Mouse (Mus musculus) midbrain, embryonic 16.5 days (tissue): Measurements from ENCODE around the gene B4galnt2. TPM values are rescaled to one million over a fixed set of nuclear protein-coding genes. Genes with fewer than 3 reads are reported as not detected.
"Not testable (repeated sequence)": the region's sequence is repeated elsewhere in the genome, so short reads cannot be mapped to it uniquely, and the experiment has no call there.

Experiments used
- ATAC-seq: fragments of 200-750 bp; cut with Nextera tagmentation; 2 replicates; pipeline ENCODE4 v1.8.0; 2017; ENCODE audit warnings: moderate TSS enrichment
- H3K27ac ChIP-seq: fragments of 300-500 bp; sonication (generic); 2 replicates; pipeline ENCODE4 v1.5.1; 2014; ENCODE audit warnings: mild to moderate bottlenecking, low read length, mixed read lengths
- H3K27me3 ChIP-seq: fragments of 300-500 bp; sonication (generic); 2 replicates; pipeline ENCODE4 v1.6.1; 2014; ENCODE audit warnings: low read depth, low read length, mixed read lengths; ENCODE audit not compliant: control insufficient read depth, insufficient read depth
- H3K36me3 ChIP-seq: fragments of 300-500 bp; sonication (generic); 2 replicates; pipeline ENCODE4 v1.6.1; 2014; ENCODE audit warnings: mild to moderate bottlenecking, low read length, moderate library complexity, mixed read lengths; ENCODE audit not compliant: control insufficient read depth, insufficient read depth
- H3K4me1 ChIP-seq: fragments of 300-500 bp; sonication (generic); 2 replicates; pipeline ENCODE4 v1.6.1; 2014; ENCODE audit warnings: mild to moderate bottlenecking, low read length, mixed read lengths; ENCODE audit not compliant: control insufficient read depth, insufficient read depth
- H3K4me2 ChIP-seq: fragments of 300-500 bp; sonication (generic); 2 replicates; pipeline ENCODE4 v1.6.1; 2014; ENCODE audit warnings: mild to moderate bottlenecking, low read length, mixed read lengths
- H3K4me3 ChIP-seq: fragments of 300-500 bp; sonication (generic); 2 replicates; pipeline ENCODE4 v1.5.1; 2014; ENCODE audit warnings: low read depth, mild to moderate bottlenecking, low read length, moderate library complexity, mixed read lengths
- H3K9ac ChIP-seq: fragments of 300-500 bp; sonication (generic); 2 replicates; pipeline ENCODE4 v1.6.1; 2014; ENCODE audit warnings: low read depth, low read length, mixed read lengths
- H3K9me3 ChIP-seq: fragments of 300-500 bp; sonication (generic); replicated peaks from 2 replicates; pipeline ENCODE4 v1.6.1; 2014; ENCODE audit warnings: mild to moderate bottlenecking, low read length, mixed read lengths; ENCODE audit not compliant: control insufficient read depth, poor library complexity, severe bottlenecking
- WGBS: fragments of 180-500 bp; shearing (Covaris S2); extraction: QIAGEN DNeasy Blood & Tissue Kit; methylation state at CpG from one replicate; pipeline ENCODE4 v1.1.7; 2014; 5-methylcytosine and 5-hydroxymethylcytosine counted together
- polyA plus RNA-seq: library from polyadenylated mRNA; unstranded; fragments of >200 nt; fragmentation: Nextera tagmentation; extraction: Ambion mirVana; gene quantifications from 2 replicates; pipeline ENCODE4 v1.2.1, GENCODE M21; 2015

The B4galnt2 gene
- polyA plus RNA-seq, 1 experiment from 2014 or later: not detected

GRCm38 (mm10) chr11:95911579-95911978 is 3.1 kb downstream of the B4galnt2 start:
- Histone ChIP-seq H3K9ac (no peak overlapping the region), H3K27me3 (peaks cover 44% of the 10 kb centered on the region), H3K4me3 (no peak overlapping the region), H3K4me2 (no peak overlapping the region), H3K27ac (no peak overlapping the region), H3K9me3 (no peaks in the 10 kb centered on the region), H3K4me1 (peaks cover 10% of the 10 kb centered on the region), H3K36me3 (no peaks in the 10 kb centered on the region)
- no peak for ATAC-seq
- 19% methylated on average over 6 of the region's 7 CpGs for whole genome bisulfite sequencing

GRCm38 (mm10) chr11:95907805-95908524 is 6.7 kb downstream of the B4galnt2 start:
- H3K27ac ChIP-seq: no peak overlapping the region
- no peak overlapping the region for H3K4me3 ChIP-seq
- H3K27me3 ChIP-seq: peaks cover 19% of the 10 kb centered on the region
- no peak for ATAC-seq
- WGBS: 86% methylated on average over 5 of the region's 5 CpGs
- no peak overlapping the region for H3K9ac ChIP-seq
- no peak overlapping the region for H3K4me2 ChIP-seq
- no peaks in the 10 kb centered on the region for H3K9me3 ChIP-seq
- no peaks in the 10 kb centered on the region for H3K36me3 ChIP-seq
- no peaks in the 10 kb centered on the region for H3K4me1 ChIP-seq

- 64% methylated on average over 2 of the region's 2 CpGs for WGBS
- no peaks in the 10 kb centered on the region for H3K9me3 ChIP-seq
- H3K36me3 ChIP-seq: no peaks in the 10 kb centered on the region
- H3K4me2 ChIP-seq: no peak overlapping the region
- H3K27me3 ChIP-seq: no peaks in the 10 kb centered on the region
- H3K27ac ChIP-seq: no peak overlapping the region
- no peak for ATAC-seq
- no peaks in the 10 kb centered on the region for H3K4me1 ChIP-seq
- no peak overlapping the region for H3K9ac ChIP-seq
- no peak overlapping the region for H3K4me3 ChIP-seq
These were observed 10.4 kb downstream of the B4galnt2 start for GRCm38 (mm10) chr11:95904290-95904689.

- Histone ChIP-seq H3K9me3 (0 out of 2 replicates have a peak, but pooled peaks cover 3% of the 10 kb centered on the region), H3K4me3 (no peak overlapping the region), H3K4me1 (no peaks in the 10 kb centered on the region), H3K9ac (no peak overlapping the region), H3K36me3 (no peaks in the 10 kb centered on the region), H3K4me2 (no peak overlapping the region), H3K27me3 (no peaks in the 10 kb centered on the region), H3K27ac (no peak overlapping the region)
- ATAC-seq: no peak
- 83% methylated on average over 14 of the region's 14 CpGs for WGBS
These were observed 18.1 kb downstream of the B4galnt2 start for GRCm38 (mm10) chr11:95896446-95897179.

GRCm38 (mm10) chr11:95890462-95891051 is 24.1 kb downstream of the B4galnt2 start:
- H3K9me3 ChIP-seq: 0 out of 2 replicates have a peak, but pooled peaks cover 3% of the 10 kb centered on the region
- H3K4me1 ChIP-seq: no peaks in the 10 kb centered on the region
- H3K27ac ChIP-seq: no peak overlapping the region
- WGBS: 69% methylated on average over 2 of the region's 2 CpGs
- ATAC-seq: no peak
- no peak overlapping the region for H3K4me2 ChIP-seq
- H3K9ac ChIP-seq: no peak overlapping the region
- H3K27me3 ChIP-seq: no peaks in the 10 kb centered on the region
- no peak overlapping the region for H3K4me3 ChIP-seq
- H3K36me3 ChIP-seq: no peaks in the 10 kb centered on the region

- H3K4me1 ChIP-seq, ATAC-seq, H3K4me3 ChIP-seq, H3K27me3 ChIP-seq, H3K4me2 ChIP-seq, H3K27ac ChIP-seq, H3K9ac ChIP-seq, H3K9me3 ChIP-seq, H3K36me3 ChIP-seq: not testable (repeated sequence)
- 89% methylated on average over 2 of the region's 2 CpGs for WGBS
These were observed 34.8 kb downstream of the B4galnt2 start for GRCm38 (mm10) chr11:95879861-95880260.

- peak overlapping the region; percentile 29 for H3K4me2 ChIP-seq
- H3K4me3 ChIP-seq: no peak overlapping the region
- no peaks in the 10 kb centered on the region for H3K4me1 ChIP-seq
- H3K9ac ChIP-seq: no peak overlapping the region
- WGBS: 18% methylated on average over 7 of the region's 7 CpGs
- no peaks in the 10 kb centered on the region for H3K27me3 ChIP-seq
- H3K36me3 ChIP-seq: no peaks in the 10 kb centered on the region
- H3K9me3 ChIP-seq: no peaks in the 10 kb centered on the region
- H3K27ac ChIP-seq: no peak overlapping the region
- ATAC-seq: no peak
These were observed 38.4 kb downstream of the B4galnt2 start for GRCm38 (mm10) chr11:95876296-95876695.

GRCm38 (mm10) chr11:95875804-95876203 is 38.9 kb downstream of the B4galnt2 start:
- WGBS: 24% methylated on average over 9 of the region's 9 CpGs
- H3K4me2 ChIP-seq: peak overlapping the region; percentile 29
- no peak for ATAC-seq
- H3K27ac ChIP-seq: no peak overlapping the region
- H3K4me1 ChIP-seq: no peaks in the 10 kb centered on the region
- H3K9me3 ChIP-seq: no peaks in the 10 kb centered on the region
- H3K36me3 ChIP-seq: no peaks in the 10 kb centered on the region
- H3K27me3 ChIP-seq: no peaks in the 10 kb centered on the region
- H3K9ac ChIP-seq: no peak overlapping the region
- H3K4me3 ChIP-seq: no peak overlapping the region

GRCm38 (mm10) chr11:95869918-95870470 is 44.7 kb downstream of the B4galnt2 start:
- no peak overlapping the region for H3K4me3 ChIP-seq
- no peak overlapping the region for H3K27ac ChIP-seq
- H3K9me3 ChIP-seq: no peaks in the 10 kb centered on the region
- H3K4me2 ChIP-seq: no peak overlapping the region
- ATAC-seq: no peak
- H3K36me3 ChIP-seq: no peaks in the 10 kb centered on the region
- WGBS: 78% methylated on average over 6 of the region's 6 CpGs
- no peaks in the 10 kb centered on the region for H3K27me3 ChIP-seq
- no peaks in the 10 kb centered on the region for H3K4me1 ChIP-seq
- H3K9ac ChIP-seq: no peak overlapping the region
